Mouse (Mus musculus): Measurements from ENCODE around the gene Ptpn23. TPM values are rescaled to one million over a fixed set of nuclear protein-coding genes. Genes with fewer than 3 reads are reported as not detected.
"Not testable (repeated sequence)": the region's sequence is repeated elsewhere in the genome, so short reads cannot be mapped to it uniquely, and the experiment has no call there.

The Ptpn23 gene
- total and polyA plus RNA-seq, 3 experiments = 7.3 to 40.1 TPM; not detected in 1

- H3K79me2 ChIP-seq (ENCODE audit: control insufficient read depth, insufficient read depth, low read length, poor library complexity) = no peaks in the 10 kb centered on the region
- no peaks in the 10 kb centered on the region for H3K27me3 ChIP-seq (ENCODE audit: control insufficient read depth in 1 of 2, insufficient read depth in 2 of 2, low read length in 2 of 2)
- no peaks in the 10 kb centered on the region for H3K4me1 ChIP-seq (ENCODE audit: control insufficient read depth in 1 of 2, insufficient read depth in 2 of 2, low read length in 2 of 2)
- H3K4me3 ChIP-seq (ENCODE audit: control insufficient read depth in 1 of 2, insufficient read depth in 1 of 2, low read depth in 2 of 2, low read length in 2 of 2) = no peak overlapping the region
- no peak overlapping the region for H3K9ac ChIP-seq (ENCODE audit: control insufficient read depth, low read depth, low read length, poor library complexity, severe bottlenecking)
- no peak for DNase-seq (ENCODE audit: low read depth, low spot score)
- H3K9me3 ChIP-seq (replicated peaks; ENCODE audit: insufficient read depth, low read length) = no peaks in the 10 kb centered on the region
- TF ChIP-seq JUND (IDR thresholded peaks at IDR 0.05; ENCODE audit: low read depth, low read length) = no peak
- no peak for TF ChIP-seq ZNF384 (IDR thresholded peaks at IDR 0.05; ENCODE audit: low read depth, low read length)
- TF ChIP-seq SMC3 (IDR thresholded peaks at IDR 0.05; ENCODE audit: low read depth, low read length) = no peak
- TF ChIP-seq TAL1 (IDR thresholded peaks at IDR 0.05; ENCODE audit: low read length) = no peak
- TF ChIP-seq NELFE (IDR thresholded peaks at IDR 0.05; ENCODE audit: low read depth, low read length) = no peak
- TF ChIP-seq SIN3A (IDR thresholded peaks at IDR 0.05; ENCODE audit: low read length) = no peak
- no peak for TF ChIP-seq MAFK (IDR thresholded peaks at IDR 0.05; ENCODE audit: borderline replicate concordance, low read depth, low read length)
- no peak for TF ChIP-seq MYC (IDR thresholded peaks at IDR 0.05; ENCODE audit: low read depth, low read length)
- no peak for TF ChIP-seq USF1 (IDR thresholded peaks at IDR 0.05; ENCODE audit: low read depth, low read length)
- TF ChIP-seq EP300 (IDR thresholded peaks at IDR 0.05; ENCODE audit: low read depth in 1 of 2, low read length in 2 of 2) = no peak
- no peak for TF ChIP-seq MAX (IDR thresholded peaks at IDR 0.05; ENCODE audit: low read length)
- TF ChIP-seq RAD21 (IDR thresholded peaks at IDR 0.05; ENCODE audit: low read depth, low read length) = no peak
- TF ChIP-seq TBP (IDR thresholded peaks at IDR 0.05; ENCODE audit: low read depth, low read length) = no peak
- TF ChIP-seq UBTF (IDR thresholded peaks at IDR 0.05; ENCODE audit: borderline replicate concordance, insufficient read depth, low read depth, low read length) = no peak
- TF ChIP-seq USF2 (IDR thresholded peaks at IDR 0.05; ENCODE audit: borderline replicate concordance in 1 of 2, insufficient read depth in 1 of 2, low read depth in 1 of 2, low read length in 2 of 2) = no peak
- no peak for TF ChIP-seq ETS1 (IDR thresholded peaks at IDR 0.05; ENCODE audit: low read depth, low read length)
- no peak for TF ChIP-seq ZKSCAN1 (IDR thresholded peaks at IDR 0.05; ENCODE audit: low read depth, low read length)
- TF ChIP-seq CHD2 (IDR thresholded peaks at IDR 0.05; ENCODE audit: low read length) = no peak
- peaks cover 0 to 2% of the 10 kb centered on the region in 2 experiments; a peak in 1 of 4 replicates for H3K36me3 ChIP-seq (ENCODE audit: control insufficient read depth in 1 of 2, insufficient read depth in 2 of 2, low read length in 2 of 2)
- H3K27ac ChIP-seq (ENCODE audit: control insufficient read depth, low read depth, low read length) = no peak overlapping the region
These were observed 27.4 kb downstream of the Ptpn23 start for GRCm38 (mm10) chr9:110380662-110381061.

GRCm38 (mm10) chr9:110379361-110379760 lies 28.7 kb downstream of the Ptpn23 start:
- Histone ChIP-seq H3K27me3 (ENCODE audit: control insufficient read depth in 1 of 2, insufficient read depth in 2 of 2, low read length in 2 of 2) (no peaks in the 10 kb centered on the region), H3K36me3 (ENCODE audit: control insufficient read depth in 1 of 2, insufficient read depth in 2 of 2, low read length in 2 of 2) (peaks cover 0 to 4% of the 10 kb centered on the region in 2 experiments; a peak in 2 of 4 replicates), H3K4me3 (ENCODE audit: control insufficient read depth in 1 of 2, insufficient read depth in 1 of 2, low read depth in 2 of 2, low read length in 2 of 2) (no peak overlapping the region), H3K9ac (ENCODE audit: control insufficient read depth, low read depth, low read length, poor library complexity, severe bottlenecking) (no peak overlapping the region), H3K4me1 (ENCODE audit: control insufficient read depth in 1 of 2, insufficient read depth in 2 of 2, low read length in 2 of 2) (no peaks in the 10 kb centered on the region), H3K79me2 (ENCODE audit: control insufficient read depth, insufficient read depth, low read length, poor library complexity) (no peaks in the 10 kb centered on the region), H3K27ac (ENCODE audit: control insufficient read depth, low read depth, low read length) (no peak overlapping the region), H3K9me3 (replicated peaks; ENCODE audit: insufficient read depth, low read length) (no peaks in the 10 kb centered on the region)
- TF ChIP-seq MAZ (IDR thresholded peaks at IDR 0.05; ENCODE audit: low read depth, low read length) (no peak), TCF12 (IDR thresholded peaks at IDR 0.05; ENCODE audit: low read depth, low read length) (no peak), GABPA (IDR thresholded peaks at IDR 0.05; ENCODE audit: low read depth, low read length) (no peak), ZMIZ1 (IDR thresholded peaks at IDR 0.05; ENCODE audit: low read depth, low read length) (no peak), E2F4 (IDR thresholded peaks at IDR 0.05; ENCODE audit: borderline replicate concordance, low read depth, low read length) (no peak), ZNF384 (IDR thresholded peaks at IDR 0.05; ENCODE audit: low read depth, low read length) (no peak), ZC3H11A (IDR thresholded peaks at IDR 0.05; ENCODE audit: low read depth, low read length) (no peak), ETS1 (IDR thresholded peaks at IDR 0.05; ENCODE audit: low read depth, low read length) (no peak), POLR2AphosphoS5 (IDR thresholded peaks at IDR 0.05; ENCODE audit: borderline replicate concordance, low read depth, low read length) (no peak)
- DNase-seq (ENCODE audit: low read depth, low spot score) = no peak

GRCm38 (mm10) chr9:110377655-110378054 lies 30.4 kb downstream of the Ptpn23 start:
- not testable (repeated sequence) for H3K4me1 ChIP-seq (ENCODE audit: control insufficient read depth in 1 of 2, insufficient read depth in 2 of 2, low read length in 2 of 2); H3K9ac ChIP-seq (ENCODE audit: control insufficient read depth, low read depth, low read length, poor library complexity, severe bottlenecking); H3K4me3 ChIP-seq (ENCODE audit: control insufficient read depth in 1 of 2, insufficient read depth in 1 of 2, low read depth in 2 of 2, low read length in 2 of 2); H3K79me2 ChIP-seq (ENCODE audit: control insufficient read depth, insufficient read depth, low read length, poor library complexity); H3K9me3 ChIP-seq (replicated peaks; ENCODE audit: insufficient read depth, low read length); H3K27me3 ChIP-seq (ENCODE audit: control insufficient read depth in 1 of 2, insufficient read depth in 2 of 2, low read length in 2 of 2); DNase-seq (ENCODE audit: low read depth, low spot score); H3K36me3 ChIP-seq (ENCODE audit: control insufficient read depth in 1 of 2, insufficient read depth in 2 of 2, low read length in 2 of 2); H3K27ac ChIP-seq (ENCODE audit: control insufficient read depth, low read depth, low read length)

Measured in MEL (cell line).